Mouse (Mus musculus): ENCODE measurements around the gene Snupn. TPM values are rescaled to one million over a fixed set of nuclear protein-coding genes. Genes with fewer than 3 reads are reported as not detected.
"Not testable (repeated sequence)": the region's sequence is repeated elsewhere in the genome, so short reads cannot be mapped to it uniquely, and the experiment has no call there.

The Snupn gene
- polyA plus RNA-seq, 1 experiment from 2014 or later: 26.4 TPM

DNA sequence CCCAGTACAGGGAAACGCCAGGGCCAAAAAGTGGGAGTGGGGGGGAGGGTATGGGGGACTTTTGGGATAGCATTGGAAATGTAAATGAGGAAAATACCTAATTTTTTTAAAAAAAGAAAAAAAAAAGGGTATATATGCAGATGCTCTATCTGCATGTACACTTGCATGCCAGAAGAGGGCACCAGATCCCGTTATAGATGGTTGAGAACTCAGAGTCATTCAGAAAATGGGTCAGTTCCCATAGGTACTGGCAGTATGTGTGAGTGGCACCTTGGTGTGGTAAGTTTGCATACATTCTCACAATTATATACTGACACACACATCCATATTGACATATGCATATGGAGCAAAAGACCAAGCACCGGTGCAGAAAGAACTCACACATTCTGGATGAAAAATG, 3.2 kb upstream of the Snupn start:
- H3K27me3 ChIP-seq (ENCODE audit: control insufficient read depth, insufficient read depth, low read length); H3K4me3 ChIP-seq (ENCODE audit: low read depth, low read length); H3K9ac ChIP-seq (ENCODE audit: low read depth, low read length); H3K4me1 ChIP-seq (replicated peaks; ENCODE audit: control insufficient read depth, insufficient read depth, low read length); H3K9me3 ChIP-seq (ENCODE audit: control insufficient read depth, low read length); H3K27ac ChIP-seq (ENCODE audit: low read depth, low read length); ATAC-seq (ENCODE audit: low FRiP score); H3K4me2 ChIP-seq (replicated peaks; ENCODE audit: low read depth, low read length); H3K36me3 ChIP-seq (ENCODE audit: control insufficient read depth, insufficient read depth, low read length): not testable (repeated sequence)
- WGBS: 34% methylated on average over 3 of the region's 3 CpGs
- DNase-seq (ENCODE audit: low spot score): peak; percentile 55

DNA sequence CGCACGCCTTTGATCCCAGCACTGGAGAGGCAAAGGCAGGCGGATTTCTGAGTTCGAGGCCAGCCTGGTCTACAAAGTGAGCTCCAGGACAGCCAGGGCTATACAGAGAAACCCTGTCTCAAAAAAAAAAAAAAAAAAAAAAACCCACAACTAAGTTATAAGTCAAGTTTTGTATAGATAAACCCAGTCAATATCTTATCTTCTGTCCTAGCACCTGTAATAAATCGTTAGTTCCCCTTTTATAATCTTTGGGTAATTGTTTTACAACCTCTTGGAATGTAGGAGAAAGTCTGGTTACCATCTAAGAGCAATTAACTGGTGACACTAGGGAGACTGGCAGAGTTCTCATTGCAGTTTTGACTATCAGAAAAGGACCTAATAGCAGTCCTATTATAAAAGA, 2.0 kb upstream of the Snupn start:
- DNase-seq (ENCODE audit: low spot score); ATAC-seq (ENCODE audit: low FRiP score); H3K9ac ChIP-seq (ENCODE audit: low read depth, low read length); H3K36me3 ChIP-seq (ENCODE audit: control insufficient read depth, insufficient read depth, low read length); H3K27me3 ChIP-seq (ENCODE audit: control insufficient read depth, insufficient read depth, low read length); H3K4me1 ChIP-seq (replicated peaks; ENCODE audit: control insufficient read depth, insufficient read depth, low read length); H3K27ac ChIP-seq (ENCODE audit: low read depth, low read length); H3K4me3 ChIP-seq (ENCODE audit: low read depth, low read length); H3K4me2 ChIP-seq (replicated peaks; ENCODE audit: low read depth, low read length); H3K9me3 ChIP-seq (ENCODE audit: control insufficient read depth, low read length): not testable (repeated sequence)
- 93% methylated on average over 5 of the region's 5 CpGs for WGBS

DNA sequence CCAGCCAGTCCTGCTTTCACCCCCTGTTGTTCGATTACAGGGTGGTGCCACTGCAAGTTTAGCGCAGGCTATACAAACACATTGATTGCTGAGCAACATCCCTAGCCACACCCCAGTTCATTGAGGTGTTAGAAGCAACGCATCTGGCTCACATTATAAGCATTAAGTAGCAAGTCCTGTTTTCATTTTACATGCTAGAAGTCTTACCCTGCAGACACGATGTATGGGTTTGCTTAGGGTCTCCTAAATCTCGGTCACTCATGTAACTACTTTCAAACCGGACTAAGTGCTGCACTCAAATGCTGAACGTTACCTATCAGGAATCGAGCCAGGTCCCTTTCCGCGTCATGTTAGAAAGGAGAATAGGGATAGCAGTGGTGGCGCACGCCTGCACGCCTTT, 911 bp upstream of the Snupn start:
- Histone ChIP-seq H3K4me2 (replicated peaks; ENCODE audit: low read depth, low read length) (peak overlapping the region; percentile 36), H3K4me3 (ENCODE audit: low read depth, low read length) (peak overlapping the region; percentile 27), H3K9ac (ENCODE audit: low read depth, low read length) (peak overlapping the region; percentile 31; the same call in 1 of the 2 replicates), H3K4me1 (replicated peaks; ENCODE audit: control insufficient read depth, insufficient read depth, low read length) (no peaks in the 10 kb centered on the region), H3K27me3 (ENCODE audit: control insufficient read depth, insufficient read depth, low read length) (no peaks in the 10 kb centered on the region), H3K9me3 (ENCODE audit: control insufficient read depth, low read length) (no peaks in the 10 kb centered on the region), H3K27ac (ENCODE audit: low read depth, low read length) (no peak overlapping the region), H3K36me3 (ENCODE audit: control insufficient read depth, insufficient read depth, low read length) (no peaks in the 10 kb centered on the region)
- 36% methylated on average over 13 of the region's 13 CpGs for WGBS
- ATAC-seq (ENCODE audit: low FRiP score) (no peak), DNase-seq (ENCODE audit: low spot score) (peak; percentile 38)

DNA sequence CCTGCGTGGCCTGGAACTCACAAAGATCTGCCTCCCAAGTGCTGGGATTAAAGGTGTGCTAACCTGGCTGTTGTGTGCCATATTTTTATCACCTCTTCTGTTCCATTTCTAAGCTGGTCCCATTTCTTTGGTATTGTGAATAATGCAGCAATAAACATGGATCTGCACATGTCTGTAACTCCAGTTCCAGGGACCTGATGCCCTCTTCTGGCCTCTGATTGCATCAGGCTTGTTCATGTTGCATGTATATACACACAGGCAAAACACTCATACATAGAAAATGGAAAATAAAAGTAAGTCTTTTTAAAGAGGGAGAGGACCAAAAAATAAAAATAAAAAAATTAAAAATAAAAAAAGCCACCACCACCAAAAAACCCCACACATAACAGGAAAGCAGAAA, 2.9 kb downstream of the Snupn start:
- H3K27me3 ChIP-seq (ENCODE audit: control insufficient read depth, insufficient read depth, low read length): no peaks in the 10 kb centered on the region
- no peak overlapping the region for H3K4me3 ChIP-seq (ENCODE audit: low read depth, low read length)
- H3K27ac ChIP-seq (ENCODE audit: low read depth, low read length): no peak overlapping the region
- no peaks in the 10 kb centered on the region for H3K9me3 ChIP-seq (ENCODE audit: control insufficient read depth, low read length)
- no peak for DNase-seq (ENCODE audit: low spot score)
- no peak for ATAC-seq (ENCODE audit: low FRiP score)
- H3K4me1 ChIP-seq (replicated peaks; ENCODE audit: control insufficient read depth, insufficient read depth, low read length): no peaks in the 10 kb centered on the region
- H3K36me3 ChIP-seq (ENCODE audit: control insufficient read depth, insufficient read depth, low read length): no peaks in the 10 kb centered on the region
- 90% methylated on average over 1 of the region's 1 CpGs for whole genome bisulfite sequencing
- no peak overlapping the region for H3K9ac ChIP-seq (ENCODE audit: low read depth, low read length)
- H3K4me2 ChIP-seq (replicated peaks; ENCODE audit: low read depth, low read length): no peak overlapping the region

DNA sequence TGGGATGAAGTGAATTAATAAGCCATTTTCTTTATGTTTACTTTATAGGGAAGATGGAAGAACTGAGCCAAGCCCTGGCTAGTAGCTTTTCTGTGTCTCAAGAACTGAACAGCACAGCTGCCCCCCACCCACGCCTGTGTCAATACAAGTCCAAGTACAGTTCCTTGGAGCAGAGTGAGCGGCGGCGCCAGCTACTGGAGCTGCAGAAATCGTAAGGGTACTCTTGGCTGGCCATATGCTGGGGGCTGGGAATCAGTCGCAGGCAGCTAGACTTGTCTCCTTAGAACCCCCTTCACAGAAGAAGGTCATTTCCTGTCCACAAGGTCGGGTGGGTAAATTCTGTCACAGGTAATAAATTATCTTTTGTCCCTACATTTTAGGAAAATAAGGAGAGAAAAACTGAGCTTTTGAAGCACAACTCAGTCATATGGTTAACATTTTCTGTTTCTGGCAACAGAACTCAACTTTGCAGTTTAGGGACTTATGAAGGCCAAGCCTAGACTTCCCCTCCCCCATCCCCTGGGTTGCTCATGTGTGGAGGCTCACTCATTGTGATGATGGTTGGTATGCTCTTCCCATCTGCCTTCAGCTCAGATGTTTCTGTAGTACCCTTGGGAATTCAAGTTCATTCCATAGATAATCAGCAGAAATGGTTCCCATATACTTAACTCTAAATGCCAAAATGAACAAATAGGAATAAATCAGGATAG, 6.4 kb downstream of the Snupn start:
- Histone ChIP-seq H3K27me3 (ENCODE audit: control insufficient read depth, insufficient read depth, low read length) (no peaks in the 10 kb centered on the region), H3K9me3 (ENCODE audit: control insufficient read depth, low read length) (no peaks in the 10 kb centered on the region), H3K36me3 (ENCODE audit: control insufficient read depth, insufficient read depth, low read length) (no peaks in the 10 kb centered on the region), H3K9ac (ENCODE audit: low read depth, low read length) (no peak overlapping the region), H3K4me2 (replicated peaks; ENCODE audit: low read depth, low read length) (no peak overlapping the region), H3K4me3 (ENCODE audit: low read depth, low read length) (no peak overlapping the region), H3K27ac (ENCODE audit: low read depth, low read length) (no peak overlapping the region), H3K4me1 (replicated peaks; ENCODE audit: control insufficient read depth, insufficient read depth, low read length) (no peaks in the 10 kb centered on the region)
- ATAC-seq (ENCODE audit: low FRiP score) (no peak), DNase-seq (ENCODE audit: low spot score) (no peak)
- WGBS: 84% methylated on average over 7 of the region's 7 CpGs

DNA sequence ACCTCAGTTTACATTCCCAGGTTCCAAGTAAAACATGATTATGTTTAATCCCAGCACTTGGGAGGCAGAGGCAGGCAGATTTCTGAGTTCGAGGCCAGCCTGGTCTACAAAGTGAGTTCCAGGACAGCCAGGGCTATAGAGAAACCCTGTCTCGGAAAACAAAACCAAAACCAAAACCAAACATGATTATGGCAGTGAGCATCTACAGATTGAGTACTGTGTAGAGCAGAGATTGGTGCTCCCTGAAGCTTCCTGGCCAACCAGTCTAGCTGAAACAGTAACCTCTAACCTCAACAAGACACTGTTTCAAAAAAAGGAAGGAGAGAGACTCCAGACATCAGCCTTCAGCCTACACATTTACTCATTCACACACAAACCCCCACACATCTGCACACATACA, 8.0 kb downstream of the Snupn start:
- Histone ChIP-seq H3K4me1 (replicated peaks; ENCODE audit: control insufficient read depth, insufficient read depth, low read length) (no peaks in the 10 kb centered on the region), H3K9ac (ENCODE audit: low read depth, low read length) (no peak overlapping the region), H3K27ac (ENCODE audit: low read depth, low read length) (no peak overlapping the region), H3K36me3 (ENCODE audit: control insufficient read depth, insufficient read depth, low read length) (0 out of 2 replicates have a peak, but pooled peaks cover 5% of the 10 kb centered on the region), H3K4me2 (replicated peaks; ENCODE audit: low read depth, low read length) (no peak overlapping the region), H3K9me3 (ENCODE audit: control insufficient read depth, low read length) (no peaks in the 10 kb centered on the region), H3K27me3 (ENCODE audit: control insufficient read depth, insufficient read depth, low read length) (no peaks in the 10 kb centered on the region), H3K4me3 (ENCODE audit: low read depth, low read length) (no peak overlapping the region)
- DNase-seq (ENCODE audit: low spot score): no peak
- WGBS: 86% methylated on average over 2 of the region's 2 CpGs
- ATAC-seq (ENCODE audit: low FRiP score): no peak

DNA sequence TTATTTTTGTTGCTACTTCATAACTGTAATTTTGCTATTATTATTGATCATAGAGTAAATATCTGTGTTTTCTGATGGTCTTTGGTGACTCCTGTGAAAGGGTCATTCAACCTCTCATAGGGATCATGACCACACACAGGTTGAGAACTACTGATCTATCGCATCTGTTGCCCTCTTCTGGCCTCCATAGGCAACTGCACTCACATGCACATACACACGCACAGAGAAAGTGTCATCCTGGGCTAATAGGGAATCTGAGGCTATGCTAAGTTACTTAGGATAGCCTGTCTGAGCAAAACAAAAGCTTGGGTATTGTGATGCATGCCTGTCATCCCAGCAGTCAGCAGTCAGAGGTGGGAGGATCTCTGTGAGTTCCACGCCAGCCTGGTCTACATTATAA, 10.9 kb downstream of the Snupn start:
- Histone ChIP-seq H3K27ac (ENCODE audit: low read depth, low read length) (no peak overlapping the region), H3K9me3 (ENCODE audit: control insufficient read depth, low read length) (no peaks in the 10 kb centered on the region), H3K9ac (ENCODE audit: low read depth, low read length) (no peak overlapping the region), H3K4me2 (replicated peaks; ENCODE audit: low read depth, low read length) (no peak overlapping the region), H3K27me3 (ENCODE audit: control insufficient read depth, insufficient read depth, low read length) (no peaks in the 10 kb centered on the region), H3K36me3 (ENCODE audit: control insufficient read depth, insufficient read depth, low read length) (0 out of 2 replicates have a peak, but pooled peaks cover 5% of the 10 kb centered on the region), H3K4me1 (replicated peaks; ENCODE audit: control insufficient read depth, insufficient read depth, low read length) (no peaks in the 10 kb centered on the region), H3K4me3 (ENCODE audit: low read depth, low read length) (no peak overlapping the region)
- ATAC-seq (ENCODE audit: low FRiP score): no peak
- no peak for DNase-seq (ENCODE audit: low spot score)
- WGBS: 90% methylated on average over 3 of the region's 3 CpGs

DNA sequence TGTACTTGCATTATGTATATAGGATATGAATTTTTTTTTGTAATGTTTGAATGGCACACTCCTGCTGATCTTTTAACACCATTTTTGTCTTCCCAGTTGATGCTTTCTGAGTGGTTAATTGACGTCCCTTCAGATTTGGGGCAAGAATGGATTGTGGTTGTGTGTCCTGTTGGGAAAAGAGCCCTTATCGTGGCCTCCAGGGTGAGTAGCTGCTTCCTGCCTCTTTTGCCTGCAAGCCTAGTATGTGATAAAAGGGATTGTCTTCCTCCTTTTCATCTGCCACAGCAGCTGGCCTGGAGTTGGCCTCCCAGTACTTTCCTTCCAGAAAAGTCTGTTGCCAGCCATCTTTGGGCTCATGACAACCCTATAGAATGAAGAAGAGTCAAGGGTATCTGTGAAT, 19.5 kb downstream of the Snupn start:
- no peak overlapping the region for H3K4me2 ChIP-seq (replicated peaks; ENCODE audit: low read depth, low read length)
- no peak overlapping the region for H3K27ac ChIP-seq (ENCODE audit: low read depth, low read length)
- H3K4me3 ChIP-seq (ENCODE audit: low read depth, low read length): no peak overlapping the region
- no peaks in the 10 kb centered on the region for H3K27me3 ChIP-seq (ENCODE audit: control insufficient read depth, insufficient read depth, low read length)
- no peaks in the 10 kb centered on the region for H3K36me3 ChIP-seq (ENCODE audit: control insufficient read depth, insufficient read depth, low read length)
- ATAC-seq (ENCODE audit: low FRiP score): no peak
- H3K9me3 ChIP-seq (ENCODE audit: control insufficient read depth, low read length): no peaks in the 10 kb centered on the region
- WGBS: 79% methylated on average over 2 of the region's 2 CpGs
- H3K9ac ChIP-seq (ENCODE audit: low read depth, low read length): no peak overlapping the region
- no peak for DNase-seq (ENCODE audit: low spot score)
- no peaks in the 10 kb centered on the region for H3K4me1 ChIP-seq (replicated peaks; ENCODE audit: control insufficient read depth, insufficient read depth, low read length)

DNA sequence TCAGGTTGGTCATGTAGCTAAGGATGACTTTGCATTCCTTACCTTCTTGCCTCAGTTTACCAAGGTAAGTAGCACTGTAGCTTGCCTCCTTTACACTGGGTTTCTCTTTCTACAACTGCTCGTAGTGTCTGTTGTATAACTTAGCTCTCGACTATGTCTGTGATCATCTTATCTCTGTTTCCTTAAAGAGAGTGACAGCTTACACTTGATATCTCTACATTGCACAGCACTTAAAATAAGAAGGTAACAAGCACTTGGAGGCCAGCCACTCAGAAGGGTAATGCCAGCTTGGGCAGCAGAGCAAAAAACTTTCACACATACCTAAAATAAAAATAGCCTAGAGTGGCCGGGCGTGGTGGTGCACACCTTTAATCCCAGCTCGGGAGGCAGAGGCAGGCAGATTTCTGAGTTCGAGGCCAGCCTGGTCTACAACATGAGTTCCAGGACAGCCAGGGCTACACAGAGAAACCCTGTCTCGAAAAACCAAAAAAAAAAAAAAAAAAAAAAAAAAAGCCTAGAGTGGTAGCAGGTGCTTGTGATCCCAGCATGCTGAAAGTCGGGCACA, 23.4 kb downstream of the Snupn start:
- Histone ChIP-seq H3K36me3 (ENCODE audit: control insufficient read depth, insufficient read depth, low read length) (no peaks in the 10 kb centered on the region), H3K9me3 (ENCODE audit: control insufficient read depth, low read length) (no peaks in the 10 kb centered on the region), H3K4me2 (replicated peaks; ENCODE audit: low read depth, low read length) (no peak overlapping the region), H3K9ac (ENCODE audit: low read depth, low read length) (no peak overlapping the region), H3K27me3 (ENCODE audit: control insufficient read depth, insufficient read depth, low read length) (no peaks in the 10 kb centered on the region), H3K27ac (ENCODE audit: low read depth, low read length) (no peak overlapping the region), H3K4me3 (ENCODE audit: low read depth, low read length) (no peak overlapping the region), H3K4me1 (replicated peaks; ENCODE audit: control insufficient read depth, insufficient read depth, low read length) (no peaks in the 10 kb centered on the region)
- ATAC-seq (ENCODE audit: low FRiP score) (no peak), DNase-seq (ENCODE audit: low spot score) (no peak)
- WGBS: 93% methylated on average over 7 of the region's 8 CpGs
